Mouse (Mus musculus) MEL (cell line): Measurements from ENCODE around the gene Cdkn2aipnl. TPM values are rescaled to one million over a fixed set of nuclear protein-coding genes. Genes with fewer than 3 reads are reported as not detected.

Experiments used
- DNase-seq: peaks from one replicate; pipeline ENCODE4 v3.0.0; 2011; ENCODE audit warnings: low read depth, low spot score
- H3K27ac ChIP-seq: 2 replicates; pipeline ENCODE4 v1.5.1; 2012; ENCODE audit warnings: low read depth, mild to moderate bottlenecking, control low read depth, low read length, moderate library complexity; ENCODE audit not compliant: control insufficient read depth
- H3K27me3 ChIP-seq, 2 experiments: fragments of 150-350 bp in 1 of 2; sonication (generic) in 1 of 2; 2 replicates each; pipeline ENCODE4 v1.6.1; 2012; ENCODE audit warnings: low read length in 2 of 2, mild to moderate bottlenecking in 2 of 2, improper control_type of control experiment in 1 of 2, moderate library complexity in 1 of 2; ENCODE audit not compliant: insufficient read depth in 2 of 2, control insufficient read depth in 1 of 2
- H3K36me3 ChIP-seq, 2 experiments: 2 replicates each; pipeline ENCODE4 v1.6.1; 2012 to 2014; ENCODE audit warnings: low read length in 2 of 2, improper control_type of control experiment in 1 of 2, inconsistent platforms in 1 of 2, mild to moderate bottlenecking in 1 of 2; ENCODE audit not compliant: insufficient read depth in 2 of 2, control insufficient read depth in 1 of 2
- H3K4me1 ChIP-seq, 2 experiments: fragments of 150-350 bp in 1 of 2; sonication (generic) in 1 of 2; 2 replicates each; pipeline ENCODE4 v1.6.1; 2012; ENCODE audit warnings: low read length in 2 of 2, improper control_type of control experiment in 1 of 2, mild to moderate bottlenecking in 1 of 2; ENCODE audit not compliant: insufficient read depth in 2 of 2, control insufficient read depth in 1 of 2
- H3K4me3 ChIP-seq, 2 experiments: fragments of 150-350 bp in 1 of 2; sonication (generic) in 1 of 2; 2 replicates each; pipeline ENCODE4 v1.5.1; 2012; ENCODE audit warnings: low read depth in 2 of 2, low read length in 2 of 2, mild to moderate bottlenecking in 2 of 2, moderate library complexity in 2 of 2, control low read depth in 1 of 2, improper control_type of control experiment in 1 of 2; ENCODE audit not compliant: control insufficient read depth in 1 of 2, insufficient read depth in 1 of 2
- H3K79me2 ChIP-seq: 2 replicates; pipeline ENCODE4 v1.6.1; 2012; ENCODE audit warnings: mild to moderate bottlenecking, low read length, moderate library complexity; ENCODE audit not compliant: control insufficient read depth, poor library complexity, insufficient read depth
- H3K9ac ChIP-seq: 2 replicates; pipeline ENCODE4 v1.6.1; 2012; ENCODE audit warnings: low read depth, mild to moderate bottlenecking, control low read depth, low read length, moderate library complexity; ENCODE audit not compliant: control insufficient read depth, poor library complexity, severe bottlenecking
- H3K9me3 ChIP-seq: fragments of 150-350 bp; sonication (generic); replicated peaks from 2 replicates; pipeline ENCODE4 v1.6.1; 2012; ENCODE audit warnings: mild to moderate bottlenecking, low read length, improper control_type of control experiment, moderate library complexity; ENCODE audit not compliant: insufficient read depth
- CHD1 ChIP-seq: IDR thresholded peaks from 2 replicates; pipeline ENCODE4 v1.6.1; 2012; ENCODE audit warnings: low read depth, mild to moderate bottlenecking, inconsistent platforms, low read length, improper control_type of control experiment
- CHD2 ChIP-seq: IDR thresholded peaks from 2 replicates; pipeline ENCODE4 v1.6.1; 2011; ENCODE audit warnings: low read length, improper control_type of control experiment
- EP300 ChIP-seq, 2 experiments: IDR thresholded peaks; 2 replicates each; pipeline ENCODE4 v1.6.1; 2011; ENCODE audit warnings: improper control_type of control experiment in 2 of 2, low read length in 2 of 2, low read depth in 1 of 2, mild to moderate bottlenecking in 1 of 2
- ETS1 ChIP-seq: IDR thresholded peaks from 2 replicates; pipeline ENCODE4 v1.6.1; 2012; ENCODE audit warnings: low read depth, mild to moderate bottlenecking, inconsistent platforms, low read length, improper control_type of control experiment, moderate library complexity
- GATA1 ChIP-seq: IDR thresholded peaks from 2 replicates; pipeline ENCODE4 v1.6.1; 2011; ENCODE audit warnings: low read depth, low read length, improper control_type of control experiment
- HCFC1 ChIP-seq: IDR thresholded peaks from 2 replicates; pipeline ENCODE4 v1.6.1; 2012; ENCODE audit warnings: low read depth, mild to moderate bottlenecking, inconsistent platforms, low read length, improper control_type of control experiment, moderate library complexity
- JUND ChIP-seq: IDR thresholded peaks from 2 replicates; pipeline ENCODE4 v1.6.1; 2011; ENCODE audit warnings: low read depth, mild to moderate bottlenecking, improper control_type of control experiment, low read length
- KAT2A ChIP-seq: conservative IDR thresholded peaks from 2 replicates; pipeline ENCODE4 v1.6.1; 2012; ENCODE audit warnings: low read depth, low read length, improper control_type of control experiment, inconsistent platforms
- MEF2A ChIP-seq: IDR thresholded peaks from 2 replicates; pipeline ENCODE4 v1.6.1; 2014; ENCODE audit warnings: low read depth, mild to moderate bottlenecking, inconsistent platforms, low read length, improper control_type of control experiment; ENCODE audit not compliant: poor library complexity, insufficient replicate concordance, severe bottlenecking; ENCODE audit errors: extremely low read depth
- MYC ChIP-seq: IDR thresholded peaks from 2 replicates; pipeline ENCODE4 v1.6.1; 2011; ENCODE audit warnings: low read depth, mild to moderate bottlenecking, low read length, improper control_type of control experiment, moderate library complexity
- NELFE ChIP-seq: IDR thresholded peaks from 2 replicates; pipeline ENCODE4 v1.6.1; 2011; ENCODE audit warnings: low read depth, low read length, improper control_type of control experiment
- POLR2AphosphoS5 ChIP-seq: IDR thresholded peaks from 2 replicates; pipeline ENCODE4 v1.6.1; 2012; ENCODE audit warnings: low read depth, borderline replicate concordance, mild to moderate bottlenecking, inconsistent platforms, low read length, moderate library complexity, mixed read lengths
- SMC3 ChIP-seq: IDR thresholded peaks from 2 replicates; pipeline ENCODE4 v1.6.1; 2011; ENCODE audit warnings: low read depth, low read length, improper control_type of control experiment
- TBP ChIP-seq: IDR thresholded peaks from 2 replicates; pipeline ENCODE4 v1.8.0; 2011; ENCODE audit warnings: low read depth, low read length, improper control_type of control experiment
- TCF12 ChIP-seq: IDR thresholded peaks from 2 replicates; pipeline ENCODE4 v1.6.1; 2014; ENCODE audit warnings: low read depth, mild to moderate bottlenecking, inconsistent platforms, low read length, improper control_type of control experiment, moderate library complexity
- UBTF ChIP-seq: IDR thresholded peaks from 2 replicates; pipeline ENCODE4 v1.6.1; 2012; ENCODE audit warnings: low read depth, mild to moderate bottlenecking, inconsistent platforms, low read length, improper control_type of control experiment, moderate library complexity, borderline replicate concordance; ENCODE audit not compliant: insufficient read depth
- USF2 ChIP-seq, 2 experiments: IDR thresholded peaks; 2 replicates each; pipeline ENCODE4 v1.6.1; 2011 to 2012; ENCODE audit warnings: improper control_type of control experiment in 2 of 2, low read length in 2 of 2, borderline replicate concordance in 1 of 2, inconsistent platforms in 1 of 2, low read depth in 1 of 2, mild to moderate bottlenecking in 1 of 2; ENCODE audit not compliant: insufficient read depth in 1 of 2
- ZC3H11A ChIP-seq: IDR thresholded peaks from 2 replicates; pipeline ENCODE4 v1.6.1; 2012; ENCODE audit warnings: low read depth, mild to moderate bottlenecking, inconsistent platforms, low read length, improper control_type of control experiment
- ZMIZ1 ChIP-seq: IDR thresholded peaks from 2 replicates; pipeline ENCODE4 v1.6.1; 2012; ENCODE audit warnings: low read depth, mild to moderate bottlenecking, inconsistent platforms, low read length, improper control_type of control experiment, moderate library complexity
- polyA plus RNA-seq, 2 experiments: library from polyadenylated mRNA; stranded (reverse) in 1 of 2; unstranded in 1 of 2; fragments of >175 nt in 1 of 2; fragments of >200 nt in 1 of 2; gene quantifications; 2 replicates each; pipeline versions ENCODE4 v1.2.1 to v1.2.4; 2012; ENCODE audit warnings: low replicate concordance in 2 of 2, low read depth in 1 of 2; ENCODE audit not compliant: insufficient read length in 2 of 2, insufficient read depth in 1 of 2, missing spikeins in 1 of 2
- total RNA-seq: library from RNA; depleted of rRNA; stranded (reverse); fragments of 300-350 nt; gene quantifications from 2 replicates; pipeline ENCODE4 v1.2.3, GENCODE M21; 2012

Gene Cdkn2aipnl
- total and polyA plus RNA-seq, 3 experiments, result 74.5 to 111 TPM; not detected in 1

GRCm38 (mm10) chr11:51949919-51950318 lies 17.5 kb upstream of the Cdkn2aipnl start:
- Histone ChIP-seq H3K79me2 (no peaks in the 10 kb centered on the region), H3K27me3 (peaks cover 0 to 1% of the 10 kb centered on the region in 2 experiments; a peak in 2 of 4 replicates), H3K4me3 (no peak overlapping the region), H3K27ac (no peak overlapping the region), H3K9me3 (no peaks in the 10 kb centered on the region), H3K9ac (no peak overlapping the region), H3K4me1 (peaks cover 0 to 19% of the 10 kb centered on the region in 2 experiments; a peak in 2 of 4 replicates), H3K36me3 (peaks cover 0 to 10% of the 10 kb centered on the region in 2 experiments; a peak in 2 of 4 replicates)
- TF ChIP-seq ZC3H11A (no peak), HCFC1 (no peak), SMC3 (0 out of 2 replicates have a peak, but pooled peaks have one; percentile 3)
- no peak for DNase-seq

DNA sequence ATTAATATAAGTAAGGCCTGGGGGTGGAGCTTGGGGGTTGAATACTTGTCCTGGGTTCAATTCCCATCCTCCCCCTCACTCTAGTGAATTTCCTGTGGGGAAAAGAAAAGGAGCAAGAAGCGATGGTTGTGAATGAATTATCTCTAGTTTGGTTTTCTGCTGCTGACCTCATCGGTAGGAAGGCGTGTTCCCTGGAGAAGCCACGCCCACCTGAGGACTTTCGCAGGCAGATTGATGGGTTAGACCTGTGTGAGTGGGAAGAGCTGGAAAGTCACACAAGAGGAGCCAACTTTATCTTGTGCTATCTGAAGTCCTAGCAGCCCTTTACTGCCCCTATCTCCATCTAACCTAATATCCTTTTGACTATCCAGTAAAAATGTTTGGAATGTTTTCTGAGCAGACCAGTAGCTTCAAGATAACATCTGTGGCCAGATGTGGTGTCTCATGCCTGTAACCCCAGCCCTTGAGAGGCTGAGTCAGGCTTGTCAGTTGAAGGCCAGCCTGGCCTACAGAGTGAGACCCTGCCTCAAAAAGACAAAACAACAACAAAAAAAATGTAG lies 15.5 kb upstream of the Cdkn2aipnl start:
- Histone ChIP-seq H3K27me3 (peaks cover 0 to 1% of the 10 kb centered on the region in 2 experiments; a peak in 2 of 4 replicates), H3K36me3 (peaks cover 0 to 10% of the 10 kb centered on the region in 2 experiments; a peak in 2 of 4 replicates), H3K27ac (no peak overlapping the region), H3K79me2 (no peaks in the 10 kb centered on the region), H3K4me1 (peaks cover 0 to 19% of the 10 kb centered on the region in 2 experiments; a peak in 2 of 4 replicates), H3K9ac (no peak overlapping the region), H3K9me3 (no peaks in the 10 kb centered on the region), H3K4me3 (no peak overlapping the region)
- TF ChIP-seq ETS1 (no peak), ZC3H11A (no peak), TBP (no peak), NELFE (no peak), CHD2 (no peak), UBTF (no peak), POLR2AphosphoS5 (no peak), CHD1 (no peak), ZMIZ1 (no peak), USF2 (IDR thresholded peaks at IDR 0.05; ENCODE audit: borderline replicate concordance in 1 of 2, insufficient read depth in 1 of 2, low read depth in 1 of 2, low read length in 2 of 2) (no peak), MEF2A (no peak), KAT2A (no peak), GATA1 (no peak), MYC (no peak), TCF12 (no peak), EP300 (IDR thresholded peaks at IDR 0.05; ENCODE audit: low read depth in 1 of 2, low read length in 2 of 2) (no peak), SMC3 (no peak), JUND (no peak)
- DNase-seq, result peak; percentile 32
